19 mouse cellular contexts compared by ENCODE assay signal in genomic region chr19:47646508-47647120, GRCm38 (mm10). TPM values are rescaled to one million over a fixed set of nuclear protein-coding genes. Genes with fewer than 3 reads are reported as not detected.
DNase-seq lines count a peak whose midpoint lies in the region; ATAC-seq and TF ChIP-seq lines count a peak whose summit lies in the region.
"Had no signal": no experiment of that assay in that cellular context is flagged by ENCODE, and none has a peak within 500 bp of the region (broad histone marks: within the 10 kb centered on the region; RNA-seq: fewer than 3 reads in every experiment).

No protein-coding gene starts in this region.

- TF ChIP-seq CTCF in liver, postnatal 0 days (IDR thresholded peaks at IDR 0.05; ENCODE audit: low read depth) = no peak

- WGBS in liver, postnatal 0 days (ENCODE audit: insufficient replicate concordance) = 83% methylated on average over 6 of the region's 6 CpGs
- WGBS in liver, embryonic 12.5 days (ENCODE audit: insufficient replicate concordance) = 84% methylated on average over 6 of the region's 6 CpGs

- no peaks in the 10 kb centered on the region for H3K4me1 ChIP-seq in liver, postnatal 0 days (ENCODE audit: insufficient read depth)
- no peaks in the 10 kb centered on the region for H3K4me1 ChIP-seq in liver, embryonic 12.5 days
- H3K4me1 ChIP-seq: forebrain, embryonic 13.5 days had no signal

- H3K4me2 ChIP-seq in liver, postnatal 0 days (ENCODE audit: low read depth, low read length) = no peak overlapping the region
- H3K4me2 ChIP-seq in liver, embryonic 12.5 days = no peak overlapping the region
- H3K4me2 ChIP-seq: forebrain, embryonic 13.5 days; liver, embryonic 11.5 days; lung, embryonic 15.5 days; midbrain, embryonic 13.5 days had no signal

- TF ChIP-seq EP300 in liver, postnatal 0 days (IDR thresholded peaks at IDR 0.05; ENCODE audit: low read depth) = no peak

- no peak overlapping the region for H3K9ac ChIP-seq in liver, postnatal 0 days (replicated peaks)
- H3K9ac ChIP-seq in liver, embryonic 12.5 days = no peak overlapping the region
- H3K9ac ChIP-seq: forebrain, embryonic 13.5 days; lung, embryonic 15.5 days; midbrain, embryonic 13.5 days had no signal

- no peak overlapping the region for H3K4me3 ChIP-seq in liver, postnatal 0 days (ENCODE audit: low read depth, low read length)
- no peak overlapping the region for H3K4me3 ChIP-seq in liver, embryonic 12.5 days
- H3K4me3 ChIP-seq: forebrain, embryonic 13.5 days; heart, embryonic 10.5 days; lung, embryonic 15.5 days; megakaryocyte, embryonic 14.5 days; midbrain, embryonic 13.5 days had no signal

- peak; percentile 24 for DNase-seq in cerebellum, adult 8-10 months
- no peak for DNase-seq in cerebellum, postnatal 4 days (ENCODE audit: low spot score in 2 of 2)
- peak; percentile 13 for DNase-seq in kidney, adult 9 months
- DNase-seq in kidney, adult 11 months = no peak
- no peak for DNase-seq in liver, postnatal 0 days
- DNase-seq in adipocyte (ENCODE audit: low spot score) = peak; percentile 55
- DNase-seq: adrenal gland, postnatal 25 days; gastrocnemius, postnatal 36 days; thymus, adult 2 months; thymus, postnatal 4 days had no signal

- 0 out of 2 replicates have a peak overlapping the region, but pooled peaks have one; percentile 19 for H3K27ac ChIP-seq in liver, postnatal 0 days (ENCODE audit: low read depth)
- H3K27ac ChIP-seq in liver, embryonic 12.5 days = no peak overlapping the region
- H3K27ac ChIP-seq: forebrain, embryonic 13.5 days; heart, embryonic 10.5 days; hindbrain, postnatal 0 days; lung, embryonic 15.5 days; midbrain, embryonic 13.5 days; stomach, postnatal 0 days had no signal

- peaks cover 23% of the 10 kb centered on the region for H3K36me3 ChIP-seq in liver, postnatal 0 days (replicated peaks; ENCODE audit: insufficient read depth, low read length)
- H3K36me3 ChIP-seq in liver, embryonic 12.5 days = peaks cover 40% of the 10 kb centered on the region

- no peaks in the 10 kb centered on the region for H3K27me3 ChIP-seq in liver, postnatal 0 days (ENCODE audit: insufficient read depth, low read length)
- H3K27me3 ChIP-seq in liver, embryonic 12.5 days (replicated peaks) = no peaks in the 10 kb centered on the region
- H3K27me3 ChIP-seq: forebrain, embryonic 13.5 days; lung, embryonic 15.5 days; megakaryocyte, embryonic 14.5 days; midbrain, embryonic 13.5 days had no signal

- peak; percentile 64 for ATAC-seq in liver, postnatal 0 days
- no peak for ATAC-seq in liver, embryonic 12.5 days
- ATAC-seq: forebrain, embryonic 13.5 days; hindbrain, postnatal 0 days; midbrain, embryonic 13.5 days had no signal

- no peaks in the 10 kb centered on the region for H3K9me3 ChIP-seq in liver, postnatal 0 days (ENCODE audit: low read length)
- no peaks in the 10 kb centered on the region for H3K9me3 ChIP-seq in liver, embryonic 12.5 days (replicated peaks)
- H3K9me3 ChIP-seq: forebrain, embryonic 13.5 days; heart, embryonic 10.5 days; lung, embryonic 15.5 days; megakaryocyte, embryonic 14.5 days; midbrain, embryonic 13.5 days had no signal

RNA-seq across cellular contexts. Expression of gene Col17a1, which starts 45.3 kb away (rescaled TPM):
- polyA plus RNA-seq in liver, postnatal 0 days (2015; fragmentation: Nextera tagmentation; extraction: Ambion mirVana) = 0.11 and 0.14 TPM in 2 replicates
- 0.28 and 0.37 TPM in 2 replicates for polyA plus RNA-seq in liver, embryonic 12.5 days (2016; fragmentation: Nextera tagmentation; extraction: Ambion mirVana)

Comparison
In these comparisons a context has a peak if more than half of its experiments do, and no peak if none do; other contexts are left out.
1. DNase-seq: peak in cerebellum, adult 8-10 months (single experiment), kidney, adult 9 months (single experiment) and adipocyte (single experiment); none in cerebellum, postnatal 4 days (0 of 2), kidney, adult 11 months (single experiment) and liver, postnatal 0 days (single experiment).